ENCODE assay signal across 8 mouse cellular contexts in genomic region chr1:135865518-135866194, GRCm38 (mm10). TPM values are rescaled to one million over a fixed set of nuclear protein-coding genes. Genes with fewer than 3 reads are reported as not detected.
DNase-seq lines count a peak whose midpoint lies in the region; ATAC-seq and TF ChIP-seq lines count a peak whose summit lies in the region.

No protein-coding gene starts in this region.

- H3K4me3 ChIP-seq in cerebellum, adult 2 months (replicated peaks; ENCODE audit: insufficient read depth, low read depth, low read length): no peak overlapping the region
- no peak overlapping the region for H3K4me3 ChIP-seq in hindbrain, embryonic 14.5 days (replicated peaks; ENCODE audit: low read length)

- H3K9me3 ChIP-seq in hindbrain, embryonic 14.5 days (ENCODE audit: control insufficient read depth, low read length): no peaks in the 10 kb centered on the region

- WGBS in cerebellum, adult 2 months: 56% methylated on average over 19 of the region's 19 CpGs
- 53% methylated on average over 19 of the region's 19 CpGs for WGBS in hindbrain, embryonic 14.5 days

- ATAC-seq in hindbrain, embryonic 14.5 days (ENCODE audit: low FRiP score): peak; percentile 82; the same call in 1 of the 2 replicates

- TF ChIP-seq POLR2A in cerebellum, adult 2 months (IDR thresholded peaks at IDR 0.05; ENCODE audit: borderline replicate concordance, insufficient read depth, low read length): no peak

- H3K36me3 ChIP-seq in hindbrain, embryonic 14.5 days (replicated peaks; ENCODE audit: control insufficient read depth, insufficient read depth): no peaks in the 10 kb centered on the region

- H3K9ac ChIP-seq in hindbrain, embryonic 14.5 days: no peak overlapping the region

- no peaks in the 10 kb centered on the region for H3K27me3 ChIP-seq in cerebellum, adult 2 months (ENCODE audit: control insufficient read depth, insufficient read depth, low read length)
- no peaks in the 10 kb centered on the region for H3K27me3 ChIP-seq in hindbrain, embryonic 14.5 days (ENCODE audit: control insufficient read depth, insufficient read depth, low read length)

- no peak overlapping the region for H3K4me2 ChIP-seq in hindbrain, embryonic 14.5 days (replicated peaks)

- peak; percentile 68 for DNase-seq in Muller cell, postnatal 12 days (ENCODE audit: inconsistent ontology term)
- DNase-seq in cerebellum, adult 2 months: peak; percentile 74 to 86
- DNase-seq in forelimb bud, embryonic 11.5 days (ENCODE audit: low read depth, low spot score): peak; percentile 74
- peak; percentile 86 for DNase-seq in hindbrain, embryonic 14.5 days (ENCODE audit: low spot score)
- DNase-seq in left cerebral cortex, adult 11 months (ENCODE audit: low spot score): peak; percentile 65
- DNase-seq in lung, postnatal 4 days: peak; percentile 74 to 87
- peak; percentile 69 to 86 for DNase-seq in right cerebral cortex, postnatal 10 days (ENCODE audit: low spot score in 2 of 2)
- peak; percentile 67 for DNase-seq in urinary bladder, postnatal 10 days (ENCODE audit: low spot score)

- H3K27ac ChIP-seq in cerebellum, adult 2 months (ENCODE audit: insufficient read depth, low read length): no peak overlapping the region
- no peak overlapping the region for H3K27ac ChIP-seq in hindbrain, embryonic 14.5 days

- peak; percentile 99 for TF ChIP-seq CTCF in cerebellum, adult 2 months (IDR thresholded peaks at IDR 0.05; ENCODE audit: borderline replicate concordance, insufficient read depth, low read depth, low read length)

- H3K4me1 ChIP-seq in cerebellum, adult 2 months (ENCODE audit: control insufficient read depth, insufficient read depth, low read length): no peaks in the 10 kb centered on the region
- H3K4me1 ChIP-seq in hindbrain, embryonic 14.5 days (replicated peaks; ENCODE audit: control insufficient read depth, insufficient read depth, low read length): no peaks in the 10 kb centered on the region

RNA-seq across cellular contexts. Expression of gene Tnnt2, which starts 29.5 kb away (rescaled TPM):
- polyA plus RNA-seq in cerebellum, adult 2 months (2012; rRNA removed): 1.4 and 2.8 TPM in 2 replicates
- 0.39 and 0.70 TPM in 2 replicates for polyA plus RNA-seq in hindbrain, embryonic 14.5 days (2014; fragmentation: Nextera tagmentation; extraction: Ambion mirVana)

RNA-seq across cellular contexts. Expression of gene Lad1, which starts 47.3 kb away (rescaled TPM):
- polyA plus RNA-seq in cerebellum, adult 2 months (2012; rRNA removed): 0.76 and 1.2 TPM in 2 replicates
- polyA plus RNA-seq in hindbrain, embryonic 14.5 days (2014; fragmentation: Nextera tagmentation; extraction: Ambion mirVana): 0.23 and 0.51 TPM in 2 replicates

RNA-seq across cellular contexts. Expression of gene Pkp1, which starts 53.4 kb away (rescaled TPM):
- polyA plus RNA-seq in cerebellum, adult 2 months (2012; rRNA removed): 0.07 and 0.08 TPM in 2 replicates
- not detected in 2 replicates for polyA plus RNA-seq in hindbrain, embryonic 14.5 days (2014; fragmentation: Nextera tagmentation; extraction: Ambion mirVana)
